Mouse (Mus musculus): ENCODE data around the gene Kcnj6. TPM values are rescaled to one million over a fixed set of nuclear protein-coding genes. Genes with fewer than 3 reads are reported as not detected.
"Not testable (repeated sequence)": the region's sequence is repeated elsewhere in the genome, so short reads cannot be mapped to it uniquely, and the experiment has no call there.

Kcnj6 gene
- polyA plus RNA-seq, 1 experiment, result not detected

DNA sequence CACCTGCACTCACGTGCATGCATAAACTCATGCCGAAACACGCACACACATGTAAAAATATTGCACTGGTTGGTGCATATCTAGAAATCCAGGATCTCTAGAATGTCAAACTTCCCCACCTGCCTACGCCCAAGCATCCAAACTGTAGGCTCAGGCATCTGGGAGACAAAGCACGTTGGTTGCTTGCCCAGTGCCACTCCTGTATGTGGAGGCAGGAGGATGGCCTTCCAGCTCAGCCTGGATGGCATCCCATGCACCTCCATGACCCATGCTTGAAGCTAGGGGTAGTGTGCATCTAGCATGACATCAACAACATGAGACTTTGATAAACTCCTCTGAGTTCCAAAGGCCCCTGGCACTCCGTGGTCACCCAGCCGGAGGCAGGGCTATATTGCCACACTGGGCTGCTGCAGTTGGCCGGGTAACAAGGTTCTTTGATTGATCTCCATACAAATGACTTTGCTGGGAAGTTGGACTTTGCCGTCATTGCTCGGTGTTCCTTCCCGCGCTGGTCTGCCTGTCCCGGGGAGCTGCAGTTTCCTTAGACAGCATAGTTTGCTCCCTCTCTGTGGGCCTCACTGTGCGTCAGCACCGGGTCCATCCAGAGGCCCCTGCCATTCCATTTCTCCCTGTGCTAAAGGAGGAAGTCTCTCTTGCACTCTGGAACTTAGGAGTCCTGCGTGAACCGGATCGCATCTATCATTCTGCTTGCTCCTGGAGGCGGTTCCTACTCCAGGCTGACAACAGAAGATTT, 144.9 kb downstream of the Kcnj6 start:
- no peak for DNase-seq (ENCODE audit: low spot score)

DNA sequence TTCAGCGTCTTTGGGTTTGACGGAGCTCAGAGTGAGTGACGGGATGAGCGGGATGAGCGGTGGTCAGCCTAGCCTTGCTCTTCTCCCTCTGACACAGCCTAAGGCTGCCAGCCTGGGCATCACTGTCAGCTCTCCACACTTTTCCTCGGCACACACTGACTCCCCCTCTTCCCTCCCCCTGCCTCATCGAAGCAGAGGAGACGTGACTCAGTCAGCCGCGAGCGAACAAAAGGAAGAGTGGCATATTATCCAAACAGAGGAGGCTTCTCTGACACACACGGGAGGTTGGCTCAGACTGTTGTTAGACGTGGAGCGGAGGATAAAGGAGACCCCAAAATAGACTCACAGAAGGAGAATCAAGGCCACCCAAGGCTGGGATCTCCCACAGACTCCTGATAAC, 147.1 kb downstream of the Kcnj6 start:
- DNase-seq (ENCODE audit: low spot score), result no peak

DNA sequence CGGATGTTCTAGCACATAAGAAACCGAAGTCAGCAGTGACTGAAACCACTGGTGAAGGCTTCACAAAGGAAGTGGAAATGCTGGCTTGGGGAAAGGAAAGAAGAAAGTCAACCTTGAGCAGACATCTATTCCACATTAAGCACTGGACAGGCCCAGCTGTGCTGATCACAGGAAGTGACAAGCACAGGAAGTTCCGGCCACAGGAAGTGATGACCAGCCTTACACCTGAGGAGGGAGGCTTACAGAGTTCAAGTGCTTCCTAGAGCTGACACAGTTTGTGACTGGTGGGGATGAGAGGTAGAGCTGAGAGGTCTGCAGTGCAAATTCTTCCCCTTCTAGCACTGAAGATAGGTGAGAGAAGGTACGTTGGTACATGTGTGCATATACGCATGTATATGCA, 151.5 kb downstream of the Kcnj6 start:
- DNase-seq (ENCODE audit: low spot score), result no peak

DNA sequence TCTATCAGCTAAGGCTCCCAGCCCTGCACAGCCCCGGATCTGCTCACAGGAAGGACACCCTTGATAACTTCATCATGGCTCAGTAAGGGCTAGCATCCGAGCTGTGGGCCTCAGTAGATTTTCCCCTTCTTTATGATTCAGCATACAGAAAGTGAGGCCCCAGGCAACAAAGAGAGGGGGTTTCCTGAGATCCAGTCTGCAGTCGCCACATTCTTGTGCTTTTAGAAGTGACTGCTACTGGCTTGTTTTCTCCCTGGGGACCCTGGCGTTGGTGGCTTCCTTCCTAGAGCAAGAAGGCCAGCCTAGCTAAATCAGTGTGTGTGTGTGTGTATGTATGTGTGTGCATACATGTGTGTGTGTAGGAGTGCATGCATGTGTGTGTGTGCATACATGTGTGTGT, 152.7 kb downstream of the Kcnj6 start:
- no peak for DNase-seq (ENCODE audit: low spot score)

DNA sequence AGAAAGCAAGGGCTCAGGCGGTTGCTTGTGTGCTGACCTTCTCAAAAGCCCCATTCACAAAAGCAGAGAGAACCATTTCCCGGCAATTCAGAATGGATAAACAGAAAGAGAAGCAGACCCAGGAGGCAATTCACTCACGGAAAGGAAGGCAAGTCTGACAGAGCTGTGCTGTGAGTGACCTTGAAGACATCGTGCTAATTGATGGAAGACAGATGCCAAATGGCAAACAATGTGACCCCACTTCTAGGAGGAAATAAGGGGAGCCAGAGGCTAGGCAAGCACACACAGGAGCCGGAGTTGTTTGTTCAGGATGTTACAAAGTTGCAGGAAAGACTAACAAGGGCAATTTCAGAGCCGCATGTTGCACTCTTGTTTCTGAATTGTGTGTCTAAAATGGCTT, 158.1 kb downstream of the Kcnj6 start:
- DNase-seq (ENCODE audit: low spot score), result no peak

DNA sequence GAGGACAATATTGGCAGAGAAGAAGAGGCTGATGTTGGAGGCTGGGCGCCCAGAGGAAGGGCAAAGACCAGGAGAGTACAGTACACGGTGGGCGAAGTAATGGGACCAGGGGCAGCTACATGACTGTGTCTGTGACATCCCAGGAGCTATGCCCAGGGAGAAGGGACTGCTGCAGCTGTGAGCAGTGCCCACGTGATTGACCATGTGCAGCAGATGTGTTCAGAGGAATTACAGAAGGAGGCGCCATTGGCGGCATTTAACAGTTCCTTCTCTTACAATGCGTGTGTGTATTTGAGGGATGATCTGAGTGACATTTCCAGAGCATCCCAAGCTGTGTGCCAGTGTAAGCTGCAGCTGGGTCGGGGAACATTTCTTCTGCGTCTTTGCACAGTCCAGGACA, 159.6 kb downstream of the Kcnj6 start:
- no peak for DNase-seq (ENCODE audit: low spot score)

DNA sequence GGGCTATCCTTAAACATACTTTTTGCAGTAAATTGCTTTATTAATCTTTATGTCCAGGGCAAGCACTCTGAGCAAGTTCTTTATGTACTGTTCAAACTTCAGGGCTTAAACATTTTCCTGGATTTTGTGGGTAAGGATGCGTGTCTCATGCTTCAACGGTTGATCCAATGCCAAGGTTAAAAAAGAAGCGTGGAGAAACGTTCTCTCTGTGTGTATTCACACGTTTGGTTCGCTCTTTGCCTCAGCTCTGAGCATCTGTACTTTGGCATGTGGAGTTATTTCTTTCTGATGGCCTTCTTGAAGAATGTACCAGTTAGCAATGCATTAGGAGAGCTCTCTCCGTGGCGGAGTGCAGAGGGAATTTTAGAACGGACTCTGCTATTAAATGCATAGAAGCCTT, 163.0 kb downstream of the Kcnj6 start:
- DNase-seq (ENCODE audit: low spot score), result no peak

DNA sequence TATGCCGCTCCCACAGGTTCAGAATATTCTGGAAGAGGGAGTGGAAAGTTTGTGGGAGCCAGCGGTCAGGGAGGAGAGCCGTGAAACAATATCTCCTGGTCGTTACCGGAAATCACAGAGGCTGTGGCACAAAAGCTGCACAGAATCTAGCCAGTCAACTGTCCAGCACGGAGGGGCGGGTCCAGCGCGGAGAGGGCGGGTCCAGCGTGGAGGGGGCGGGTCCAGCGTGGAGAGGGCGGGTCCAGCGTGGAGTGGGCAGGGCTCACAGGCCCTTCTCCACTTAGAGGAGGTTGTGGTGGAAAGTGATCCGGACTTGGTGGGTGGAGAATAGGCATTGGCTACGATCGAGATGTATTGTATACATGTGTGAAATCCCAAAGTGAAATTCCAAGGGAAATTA, 169.3 kb downstream of the Kcnj6 start:
- no peak for DNase-seq (ENCODE audit: low spot score)

DNA sequence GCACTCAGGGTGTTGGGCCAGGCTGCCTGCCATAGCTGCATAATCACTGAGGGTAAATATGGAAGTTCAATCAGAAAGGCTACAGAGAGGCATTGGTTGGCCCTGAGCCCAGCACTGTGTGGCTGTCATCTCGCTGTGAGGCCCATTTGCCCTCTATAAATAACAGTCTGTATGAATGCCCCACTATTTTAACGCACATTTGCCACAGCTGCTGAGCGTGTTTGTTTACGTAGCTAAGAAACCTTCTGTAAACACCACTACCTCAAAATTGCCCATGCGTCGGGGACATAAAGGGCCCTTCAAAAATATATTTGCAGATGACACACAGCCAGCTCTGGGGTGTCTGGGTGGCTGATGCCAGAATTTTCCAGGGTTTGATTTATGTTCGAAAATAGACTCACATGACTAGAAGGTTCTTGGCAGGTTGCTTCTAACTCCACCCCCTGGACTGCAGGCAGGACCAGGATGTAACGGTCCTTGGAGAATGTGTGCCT, 170.4 kb downstream of the Kcnj6 start:
- no peak for DNase-seq (ENCODE audit: low spot score)

DNA sequence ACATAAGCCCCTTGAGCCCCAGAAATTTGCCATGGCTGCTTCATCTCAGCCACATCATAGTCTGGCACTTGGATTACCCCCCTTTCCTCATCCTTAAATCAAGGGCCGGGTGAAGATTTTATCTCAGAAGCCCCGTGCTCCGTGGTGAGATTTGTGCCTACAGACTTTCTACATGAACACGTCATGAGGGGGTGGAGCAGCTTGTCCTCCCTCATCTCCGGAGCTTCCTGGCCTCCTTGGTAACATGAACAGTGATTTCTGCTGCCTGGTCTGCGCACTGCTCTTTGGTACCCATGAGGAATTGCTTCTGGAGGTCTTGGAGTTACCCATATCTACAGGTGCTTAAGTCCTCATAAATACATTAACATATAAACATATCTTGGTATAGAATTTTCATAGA, 172.2 kb downstream of the Kcnj6 start:
- no peak for DNase-seq (ENCODE audit: low spot score)

DNA sequence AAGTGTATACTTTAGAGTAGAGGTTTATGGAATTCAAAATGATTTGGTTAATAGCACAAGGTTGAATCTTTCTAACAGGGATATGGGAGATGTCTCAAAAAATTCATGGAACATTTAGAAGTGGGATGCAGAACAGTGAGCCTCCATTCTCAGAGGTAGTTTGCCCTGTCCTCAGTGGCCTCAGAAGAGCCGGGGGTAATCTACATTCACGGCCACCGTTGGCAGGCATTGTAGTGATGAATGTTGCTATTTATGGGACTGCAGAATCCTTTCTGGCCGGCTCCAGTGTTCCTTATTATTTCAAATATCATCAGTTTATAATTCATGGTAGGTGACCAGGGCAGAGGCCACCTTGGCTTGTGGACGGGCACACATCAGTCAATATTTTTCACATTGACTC, 174.9 kb downstream of the Kcnj6 start:
- no peak for DNase-seq (ENCODE audit: low spot score)

DNA sequence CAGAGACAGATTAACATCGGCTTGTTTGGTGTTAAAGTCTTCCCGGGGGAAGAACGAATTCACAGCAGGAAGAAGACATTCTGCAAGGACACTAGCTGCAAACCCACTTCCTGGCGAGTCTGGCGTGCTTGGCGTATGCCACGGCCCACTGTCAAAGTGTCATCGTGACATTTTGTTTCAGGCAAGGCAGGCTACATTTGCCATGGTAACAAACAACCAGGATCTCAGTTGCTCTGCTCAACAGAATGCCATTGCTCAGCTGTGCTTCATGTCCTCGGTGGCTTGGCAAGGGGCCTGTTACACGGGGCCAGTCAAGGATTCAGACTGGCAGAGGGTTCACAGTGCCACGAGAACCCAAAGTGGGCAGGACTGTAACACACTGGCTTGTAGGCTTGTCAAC, 175.9 kb downstream of the Kcnj6 start:
- no peak for DNase-seq (ENCODE audit: low spot score)

DNA sequence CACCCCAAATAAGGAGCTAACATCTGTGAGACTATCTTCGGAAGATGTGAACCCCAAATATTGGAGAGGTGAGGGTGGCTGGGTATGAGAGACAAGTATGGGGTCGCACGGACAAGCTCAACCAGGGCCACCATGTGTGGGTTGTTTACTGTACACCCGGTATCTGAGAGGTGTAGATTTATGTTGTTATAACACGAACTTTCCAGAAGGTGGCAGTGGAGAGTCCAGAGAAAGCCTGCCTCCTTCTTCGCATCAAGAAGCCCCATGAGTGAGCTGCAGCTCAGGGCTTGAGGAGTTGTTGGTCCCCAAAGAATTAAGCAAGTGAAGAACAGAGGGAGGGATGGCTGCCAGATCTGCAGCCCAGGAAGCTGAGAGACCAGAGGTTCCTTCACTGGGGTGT, 181.1 kb downstream of the Kcnj6 start:
- DNase-seq (ENCODE audit: low spot score), result no peak

DNA sequence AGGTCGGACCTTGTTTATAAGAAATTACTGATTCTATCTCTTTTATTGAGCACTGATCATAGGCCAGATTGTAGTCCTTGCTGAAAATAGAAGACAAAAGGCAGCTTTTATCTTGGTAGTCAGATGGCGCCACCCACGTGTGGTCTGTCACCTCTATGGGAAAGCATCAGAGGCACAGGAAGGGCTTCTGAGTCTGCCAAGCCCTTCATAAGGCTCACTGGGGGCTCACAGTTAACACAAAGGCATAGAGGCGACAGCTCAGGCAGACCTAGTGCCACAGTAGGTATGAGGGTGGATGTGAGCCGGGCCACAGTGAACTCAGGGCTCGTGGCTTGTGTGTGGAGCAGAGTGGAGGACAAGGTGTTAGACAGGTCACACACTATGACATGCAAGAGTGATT, 181.6 kb downstream of the Kcnj6 start:
- no peak for DNase-seq (ENCODE audit: low spot score)

DNA sequence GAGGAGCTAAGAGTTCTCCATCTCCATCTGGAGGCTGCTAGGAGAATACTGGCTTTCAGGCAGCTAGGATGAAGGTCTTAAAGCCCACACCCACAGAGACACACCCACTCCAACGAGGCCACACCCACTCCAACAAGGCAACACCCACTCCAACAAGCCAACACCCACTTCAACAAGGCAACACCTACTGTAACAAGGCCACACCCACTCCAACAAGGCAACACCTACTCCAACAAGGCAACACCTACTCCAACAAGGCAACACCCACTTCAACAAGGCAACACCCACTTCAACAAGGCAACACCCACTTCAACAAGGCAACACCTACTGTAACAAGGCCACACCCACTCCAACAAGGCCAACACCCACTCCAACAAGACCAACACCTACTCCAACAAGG, 188.2 kb downstream of the Kcnj6 start:
- DNase-seq (ENCODE audit: low spot score), result not testable (repeated sequence)

DNA sequence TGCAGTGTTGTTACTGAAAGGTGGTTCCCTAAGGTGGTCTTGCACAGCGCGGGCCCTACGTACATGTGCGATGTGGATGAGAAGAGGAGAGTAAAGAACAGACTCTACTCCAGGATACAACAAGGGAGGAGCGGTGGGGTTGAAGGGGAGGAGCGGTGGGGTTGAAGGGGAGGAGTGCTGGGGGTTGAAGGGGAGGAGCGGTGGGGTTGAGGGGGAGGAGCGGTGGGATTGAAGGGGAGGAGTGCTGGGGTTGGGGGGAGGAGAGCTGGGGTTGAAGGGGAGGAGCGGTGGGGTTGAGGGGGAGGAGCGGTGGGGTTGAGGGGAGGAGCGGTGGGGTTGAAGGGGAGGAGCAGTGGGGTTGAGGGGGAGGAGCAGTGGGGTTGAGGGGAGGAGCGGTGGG, 199.3 kb downstream of the Kcnj6 start:
- no peak for DNase-seq (ENCODE audit: low spot score)

DNA sequence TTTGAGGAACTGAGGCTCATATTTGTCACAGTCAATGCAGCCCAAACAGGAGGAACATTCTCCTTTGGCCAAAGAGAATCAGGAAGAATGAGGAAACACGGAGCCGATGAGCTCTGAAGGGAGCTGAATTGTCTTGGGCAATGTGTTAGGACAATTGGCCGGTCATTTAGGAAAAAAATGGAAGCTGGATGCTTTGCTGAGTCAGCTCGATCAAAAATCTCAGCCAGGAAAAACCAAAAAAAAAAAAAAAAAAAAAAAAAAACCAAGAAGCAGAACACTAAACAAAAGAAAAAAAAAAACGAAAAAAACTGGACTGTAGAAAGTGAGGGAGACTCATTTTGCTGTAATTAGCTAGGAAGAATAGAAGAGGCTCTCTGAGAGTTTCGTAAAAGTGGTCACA, 200.1 kb downstream of the Kcnj6 start:
- no peak for DNase-seq (ENCODE audit: low spot score)

DNA sequence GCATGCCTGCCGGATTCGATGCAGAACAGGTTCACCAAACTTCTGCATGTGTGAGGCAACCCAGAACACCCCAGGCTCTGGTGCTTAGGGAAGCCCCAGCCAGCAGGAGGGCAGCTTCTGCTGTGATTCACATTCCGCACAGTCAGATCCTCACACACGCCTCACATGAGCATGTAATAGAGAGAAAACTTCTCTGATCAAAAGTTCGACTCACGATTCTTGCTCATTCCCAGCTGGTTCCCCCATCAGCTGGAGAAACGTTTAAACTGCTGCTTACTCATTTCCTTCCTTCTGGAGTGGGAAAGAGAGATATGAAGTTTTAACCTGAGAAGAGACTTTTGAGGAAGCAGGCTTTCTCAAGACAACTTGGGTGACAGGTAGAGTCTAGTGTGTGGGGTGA, 204.5 kb downstream of the Kcnj6 start:
- no peak for DNase-seq (ENCODE audit: low spot score)

DNA sequence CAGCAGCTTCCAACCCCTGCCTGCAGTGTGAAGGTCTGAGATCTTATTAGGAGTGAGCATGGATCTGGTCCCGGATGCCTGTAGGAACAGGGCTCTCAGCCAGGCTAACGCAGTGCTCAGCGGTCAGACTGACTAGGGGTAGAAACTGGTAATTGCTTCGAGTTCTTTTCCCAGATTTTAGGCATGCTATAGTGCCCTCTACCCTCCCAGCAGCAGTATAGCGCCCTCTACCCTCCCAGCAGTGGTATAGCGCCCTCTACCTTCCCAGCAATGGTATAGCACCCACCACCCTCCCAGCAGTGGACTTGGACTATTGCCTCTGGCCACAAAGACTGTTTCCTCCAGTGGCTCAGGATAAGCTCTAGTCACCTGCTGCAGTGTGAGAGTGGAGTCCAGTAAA, 207.5 kb downstream of the Kcnj6 start:
- DNase-seq (ENCODE audit: low spot score), result no peak

DNA sequence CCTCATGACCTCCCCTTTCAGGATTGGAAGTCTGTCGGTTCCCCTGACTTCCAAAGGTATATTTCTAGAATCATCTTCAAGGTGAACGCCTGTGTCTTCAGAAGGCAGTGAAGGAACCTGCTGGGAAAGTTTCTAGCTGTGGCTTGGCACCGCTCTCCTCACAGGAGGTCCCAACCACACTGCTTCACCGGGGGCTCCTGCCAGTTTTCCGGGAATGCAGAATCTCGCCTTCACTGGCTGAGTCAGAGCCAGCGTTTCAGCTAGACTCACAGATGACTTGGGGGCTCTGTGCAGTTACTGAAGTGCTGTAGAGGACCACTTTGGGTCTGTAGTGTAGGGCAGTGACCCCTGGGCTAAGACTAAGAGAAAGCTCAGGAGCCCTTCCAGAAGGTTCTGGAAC, 208.8 kb downstream of the Kcnj6 start:
- no peak for DNase-seq (ENCODE audit: low spot score)

DNA sequence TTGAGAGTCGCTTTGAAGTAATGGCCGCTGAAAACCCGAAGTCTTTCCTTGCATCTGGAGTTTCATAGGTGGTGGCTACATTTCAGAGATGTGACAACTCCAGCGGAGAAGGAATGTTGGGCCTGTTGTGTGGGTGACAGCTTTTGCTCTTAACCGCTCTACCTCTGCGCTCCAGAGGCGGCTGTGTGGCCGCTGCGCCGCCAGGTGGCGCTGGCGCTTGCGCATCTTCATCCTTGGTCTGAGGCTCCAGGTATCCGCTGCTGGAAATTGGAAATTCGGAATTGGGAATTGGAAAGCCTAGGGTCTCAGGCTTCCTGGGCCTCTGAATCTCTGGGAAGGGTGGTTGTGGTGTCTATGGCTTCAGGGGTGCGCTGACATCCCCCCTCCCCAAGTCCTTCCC, 209.3 kb downstream of the Kcnj6 start:
- DNase-seq (ENCODE audit: low spot score), result peak; percentile 32

DNA sequence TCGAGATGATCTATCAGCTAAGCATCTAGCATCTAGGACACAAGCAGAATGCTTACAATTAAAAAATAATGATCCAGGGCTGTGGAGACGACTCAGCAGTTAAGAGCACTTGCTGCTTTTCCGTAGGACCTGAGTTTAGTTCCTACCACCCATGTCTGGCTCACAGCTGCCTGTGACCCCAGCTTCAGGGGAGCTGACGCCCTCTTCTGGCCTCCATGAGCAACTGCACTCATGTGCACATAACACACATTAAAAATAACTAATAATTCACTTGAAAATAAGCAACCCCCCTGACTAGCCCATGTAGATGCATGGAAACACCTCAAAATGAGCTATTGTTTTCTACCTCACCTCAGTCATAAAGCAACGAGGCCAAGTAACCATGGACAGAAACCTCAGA, 211.6 kb downstream of the Kcnj6 start:
- no peak for DNase-seq (ENCODE audit: low spot score)

DNA sequence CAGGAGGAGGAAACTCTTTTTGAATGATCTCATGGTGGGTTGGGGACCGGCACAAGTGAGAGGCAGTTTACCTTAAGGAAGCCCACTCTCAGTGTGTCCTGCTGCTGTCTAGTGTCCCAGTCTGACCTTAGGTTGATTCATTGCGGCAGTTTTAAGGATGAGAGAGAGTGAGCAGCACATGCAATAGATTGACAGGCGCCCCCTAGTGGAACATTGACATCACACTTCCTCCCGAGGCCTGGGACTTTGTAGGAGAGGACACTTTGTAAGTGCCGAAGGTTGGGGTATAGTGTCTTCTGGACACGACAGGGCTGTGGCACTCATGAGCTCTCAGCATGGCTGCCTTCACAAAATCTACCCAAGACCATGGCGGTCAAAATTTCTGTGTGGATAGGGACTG, 213.8 kb downstream of the Kcnj6 start:
- no peak for DNase-seq (ENCODE audit: low spot score)
